Mouse (Mus musculus) yolk sac, embryonic 10.5 days (tissue): ENCODE data around the gene Pcnx3.

Source experiments
- DNase-seq: peaks from one replicate; pipeline ENCODE4 v3.0.0-alpha.2; 2017; ENCODE audit warnings: low spot score

The Pcnx3 gene

DNA sequence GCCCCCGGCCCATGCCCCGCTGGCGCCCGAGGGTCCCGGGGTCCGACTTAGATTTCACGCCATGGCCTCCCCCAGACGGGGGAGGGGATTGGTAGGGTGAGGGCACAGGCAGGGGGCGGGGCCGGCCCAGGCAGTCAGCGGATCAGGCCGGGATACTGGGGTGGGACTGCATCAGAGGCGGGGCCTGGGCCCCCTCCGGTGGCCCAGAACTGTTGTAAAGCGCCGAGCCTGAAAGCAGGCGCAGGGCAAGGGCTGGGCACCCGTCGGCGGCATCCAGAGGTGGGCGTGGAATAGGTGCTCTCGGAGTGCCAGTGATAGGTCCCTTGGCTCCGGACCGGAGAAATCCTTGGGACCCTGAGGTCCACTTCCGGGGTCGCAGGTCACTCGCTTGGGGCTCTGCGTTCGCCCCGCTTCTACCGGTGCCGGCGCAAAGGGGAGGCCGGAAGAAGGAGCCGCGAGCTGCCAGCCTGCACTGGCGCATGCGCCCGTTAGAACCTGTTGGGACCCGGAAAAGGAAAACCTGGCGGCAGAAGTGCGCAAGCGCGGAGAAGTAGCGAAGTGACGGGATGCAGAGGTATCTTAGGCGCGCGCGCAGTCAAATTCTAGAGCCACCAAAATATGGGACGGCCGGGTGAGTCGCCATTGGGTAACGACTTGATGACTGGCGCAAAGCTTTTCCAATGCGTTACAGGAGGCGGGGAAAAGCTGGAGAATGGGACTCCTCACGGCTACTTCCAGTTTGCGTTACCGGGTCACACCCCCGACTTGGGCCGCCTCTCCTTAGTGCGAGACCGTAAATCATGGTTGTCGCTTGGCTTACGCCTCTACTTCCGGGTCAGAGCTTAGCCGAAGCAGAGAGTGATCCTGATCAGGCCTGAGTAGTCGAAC, at the start of gene Pcnx3, which contains the start of gene Map3k11:
Pcnx3 (minus strand) TSS at position 709 of the 888 bp plus-strand sequence.
Map3k11 (plus strand) TSS at position 543 of the 888 bp plus-strand sequence.
- DNase-seq = peak; percentile 98

- no peak for DNase-seq
Observed at GRCm38 (mm10) chr19:5734325-5734724, 45.6 kb upstream of the Pcnx3 start.

GRCm38 (mm10) chr19:5731264-5731978, 42.7 kb upstream of the Pcnx3 start:
- DNase-seq = peak; percentile 93

- DNase-seq = no peak
Observed at GRCm38 (mm10) chr19:5730314-5731186, 41.8 kb upstream of the Pcnx3 start.

DNA sequence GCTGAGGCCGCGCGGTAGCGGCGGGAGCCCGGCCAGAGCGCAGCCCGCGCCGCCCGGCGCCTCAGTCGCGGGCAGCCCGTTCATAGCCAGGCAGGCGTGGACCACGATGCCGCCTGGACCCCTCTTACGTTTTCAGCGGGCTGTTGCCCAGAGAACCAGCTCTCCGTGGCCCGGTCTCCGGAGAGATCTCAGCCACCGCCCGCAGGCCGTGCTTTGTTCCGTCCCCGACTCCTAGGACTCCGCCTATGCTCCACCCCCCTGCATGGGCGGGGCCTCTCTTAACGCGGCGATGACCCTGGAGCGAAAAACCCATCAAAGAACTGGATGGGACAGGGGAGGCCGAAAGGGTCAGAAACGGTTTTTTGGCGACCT, 40.7 kb upstream of the Pcnx3 start, which contains the start of gene Fam89b:
Fam89b (minus strand) TSS at position 210 of the 372 bp plus-strand sequence.
- peak; percentile 84 for DNase-seq

DNA sequence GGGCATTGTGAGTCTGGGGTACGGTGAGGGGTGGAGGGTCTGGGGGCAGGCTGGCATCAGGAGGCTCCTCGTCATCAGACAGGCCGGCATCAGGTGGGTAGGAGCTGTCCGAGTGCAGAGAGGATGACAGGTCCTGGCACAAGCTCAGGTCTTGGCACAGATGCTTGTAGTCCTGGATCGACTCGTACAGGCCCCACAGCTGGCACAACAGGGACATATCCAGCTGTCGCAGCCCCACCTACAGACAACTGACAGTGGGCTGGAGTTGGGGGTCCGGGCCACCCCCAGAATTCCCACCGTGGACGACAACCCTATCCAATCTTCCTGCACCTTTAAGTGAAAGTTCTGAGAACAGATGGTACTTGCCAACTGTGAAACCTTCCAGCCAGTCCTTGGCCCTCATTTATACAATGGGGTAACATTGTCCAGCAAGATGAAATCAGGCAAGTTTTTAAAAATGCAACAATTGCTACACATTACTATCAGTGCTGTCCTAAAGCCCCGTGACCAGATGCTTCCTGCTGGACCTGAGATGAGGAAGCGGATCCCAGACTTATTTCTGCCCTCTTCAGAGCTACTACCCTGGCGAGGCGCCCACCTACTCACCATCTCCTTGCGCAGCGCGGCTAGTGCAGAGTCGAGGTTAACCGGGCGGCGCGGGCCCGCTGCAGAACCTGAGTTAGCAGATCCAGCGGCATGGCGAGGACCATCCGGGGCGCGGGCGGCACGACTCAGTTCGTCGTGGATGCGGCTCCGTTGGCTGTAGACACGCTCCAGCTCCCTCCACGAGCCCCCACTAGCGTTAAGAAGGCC, 40.1 kb upstream of the Pcnx3 start:
- peak; percentile 60 for DNase-seq

GRCm38 (mm10) chr19:5727701-5728100, 39.0 kb upstream of the Pcnx3 start:
- DNase-seq = peak; percentile 78

GRCm38 (mm10) chr19:5726961-5727578, 38.4 kb upstream of the Pcnx3 start:
- no peak for DNase-seq

DNA sequence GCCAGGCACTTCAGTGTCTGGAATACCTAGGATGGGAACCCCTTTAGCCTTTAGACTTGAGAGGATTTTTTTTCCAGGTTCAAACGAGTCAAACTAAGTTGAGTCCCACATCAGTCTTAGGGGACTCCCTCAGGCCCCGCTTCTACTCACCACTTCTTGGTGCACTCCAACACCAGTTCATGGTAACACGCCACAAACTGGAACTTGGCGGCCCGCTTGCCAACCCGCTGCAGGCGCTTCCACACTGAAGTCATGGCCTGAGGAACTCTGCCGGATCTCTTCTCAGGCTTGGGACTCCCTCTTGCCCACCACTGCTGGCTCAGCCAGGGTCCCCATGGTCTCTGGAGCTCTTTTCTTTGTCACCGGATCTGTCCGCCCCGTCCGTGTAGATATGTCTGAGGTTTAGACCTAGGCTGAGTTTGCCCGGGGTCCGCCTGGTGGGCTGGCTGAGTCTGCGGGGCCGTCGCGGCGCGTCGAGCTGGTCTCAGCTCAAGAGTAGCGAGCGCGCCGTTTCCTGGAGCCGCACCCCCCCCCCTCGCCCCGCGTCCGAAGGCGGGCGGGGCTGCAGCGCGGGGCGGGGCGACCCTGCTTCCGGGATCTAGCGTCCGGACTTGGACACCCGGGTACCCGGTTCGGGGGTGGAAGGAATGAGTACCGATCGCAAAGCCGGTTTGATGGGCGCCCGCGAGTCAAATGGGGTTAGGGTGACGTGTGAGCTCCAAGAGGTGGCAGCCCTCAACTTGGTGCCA, 37.2 kb upstream of the Pcnx3 start, which contains the start of gene Ehbp1l1:
Ehbp1l1 (minus strand) TSS at position 551 of the 749 bp plus-strand sequence.
- peak; percentile 69 for DNase-seq

GRCm38 (mm10) chr19:5725029-5725707, 36.5 kb upstream of the Pcnx3 start:
- DNase-seq = no peak

- peak; percentile 58 for DNase-seq
Observed at GRCm38 (mm10) chr19:5724549-5724941, 35.8 kb upstream of the Pcnx3 start.

DNA sequence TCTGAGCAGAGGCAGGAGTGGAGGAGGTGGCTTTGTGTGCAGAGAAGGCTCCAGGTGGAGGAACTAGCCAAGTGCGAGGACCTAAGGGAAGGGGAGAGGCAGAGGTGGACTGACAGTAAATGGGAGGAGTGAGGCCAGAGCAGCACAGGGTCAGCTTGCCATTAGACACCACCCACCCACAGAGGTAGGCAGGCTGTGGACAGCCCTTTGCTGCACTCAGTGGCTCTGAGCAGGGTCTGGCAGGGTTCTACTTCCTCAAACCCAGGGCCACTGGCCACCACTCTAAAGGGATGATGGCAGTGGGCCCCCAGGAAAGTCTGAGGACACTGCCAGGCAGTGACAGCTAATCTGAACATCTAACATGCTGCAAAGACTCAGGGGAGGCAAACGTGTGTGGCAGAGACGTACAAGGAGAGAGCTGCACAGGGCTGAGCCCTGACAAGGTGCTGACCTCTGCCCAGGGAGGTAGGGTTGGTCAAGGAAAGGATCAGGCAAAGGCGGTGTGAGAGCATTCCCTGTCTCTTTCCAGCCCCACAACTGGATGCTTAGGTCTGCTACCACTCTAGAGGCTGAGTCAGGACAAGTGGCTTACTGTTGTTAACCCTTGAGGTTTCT, 35.3 kb upstream of the Pcnx3 start:
- DNase-seq = no peak

DNA sequence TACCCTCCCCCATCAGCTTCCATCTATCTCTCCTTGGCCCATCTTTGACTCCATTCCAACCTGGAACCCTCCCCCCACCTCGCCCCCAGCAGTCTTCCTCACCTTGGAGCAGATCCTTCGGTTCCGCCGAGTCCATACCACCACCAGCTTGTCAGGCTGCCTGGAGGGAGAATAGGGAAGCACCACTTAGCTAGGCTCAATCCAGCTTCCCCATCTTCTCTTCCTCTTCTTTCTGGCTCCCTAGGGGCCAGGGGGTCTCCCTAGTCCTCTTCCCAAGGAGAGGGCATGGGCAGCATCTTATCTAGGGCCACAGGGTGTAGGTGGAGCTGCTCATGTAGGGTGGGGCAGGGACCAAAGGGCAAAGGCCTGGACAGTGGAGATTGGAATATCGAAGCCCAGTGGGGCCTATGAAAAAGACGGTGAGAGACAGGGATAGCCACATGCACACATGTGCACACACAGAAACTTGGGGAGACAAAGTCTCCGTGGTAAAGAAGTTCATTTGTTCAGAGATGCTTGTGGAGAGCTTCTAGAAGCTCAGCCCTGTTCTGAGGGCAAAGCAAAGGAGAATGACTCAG, 34.2 kb upstream of the Pcnx3 start:
- DNase-seq = no peak

DNA sequence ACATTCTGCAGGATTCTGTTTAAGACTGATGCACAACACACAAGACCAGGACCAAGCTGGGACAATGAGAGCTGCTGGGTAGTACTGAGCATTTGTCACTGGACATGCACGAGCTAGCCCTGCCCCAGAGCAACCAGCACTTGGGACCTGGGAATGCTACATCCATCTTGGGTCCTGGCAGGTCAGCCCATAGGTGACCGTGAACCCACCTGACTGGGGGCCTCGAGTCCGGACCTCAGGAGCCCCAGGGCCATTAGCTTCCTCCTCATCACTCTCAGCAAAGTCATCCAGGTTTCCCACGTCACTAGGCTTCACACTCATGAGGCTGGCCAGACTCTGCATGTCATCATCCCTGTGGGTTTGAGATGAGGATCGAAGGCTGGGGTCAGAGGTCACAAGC, 32.5 kb upstream of the Pcnx3 start:
- DNase-seq = no peak

DNA sequence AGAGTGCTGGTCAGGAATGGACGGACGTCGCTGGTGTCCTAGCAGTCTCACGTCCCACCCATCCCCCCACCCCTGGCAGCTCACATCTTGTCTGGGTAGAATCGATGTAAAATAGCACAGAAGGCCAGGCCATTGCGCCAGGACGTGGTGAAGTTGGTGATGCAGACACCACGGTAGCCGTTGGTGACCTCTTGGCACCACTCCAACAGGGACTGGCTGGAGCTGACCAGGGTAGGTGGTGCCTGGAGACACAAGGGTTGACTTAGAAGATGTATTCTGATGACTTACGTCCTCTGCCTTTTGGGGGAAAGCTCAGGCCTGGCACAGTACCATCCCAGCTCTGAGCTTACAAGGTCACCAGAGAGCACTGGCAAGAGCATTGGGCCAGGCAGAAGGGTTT, 28.2 kb upstream of the Pcnx3 start:
- DNase-seq = no peak

DNA sequence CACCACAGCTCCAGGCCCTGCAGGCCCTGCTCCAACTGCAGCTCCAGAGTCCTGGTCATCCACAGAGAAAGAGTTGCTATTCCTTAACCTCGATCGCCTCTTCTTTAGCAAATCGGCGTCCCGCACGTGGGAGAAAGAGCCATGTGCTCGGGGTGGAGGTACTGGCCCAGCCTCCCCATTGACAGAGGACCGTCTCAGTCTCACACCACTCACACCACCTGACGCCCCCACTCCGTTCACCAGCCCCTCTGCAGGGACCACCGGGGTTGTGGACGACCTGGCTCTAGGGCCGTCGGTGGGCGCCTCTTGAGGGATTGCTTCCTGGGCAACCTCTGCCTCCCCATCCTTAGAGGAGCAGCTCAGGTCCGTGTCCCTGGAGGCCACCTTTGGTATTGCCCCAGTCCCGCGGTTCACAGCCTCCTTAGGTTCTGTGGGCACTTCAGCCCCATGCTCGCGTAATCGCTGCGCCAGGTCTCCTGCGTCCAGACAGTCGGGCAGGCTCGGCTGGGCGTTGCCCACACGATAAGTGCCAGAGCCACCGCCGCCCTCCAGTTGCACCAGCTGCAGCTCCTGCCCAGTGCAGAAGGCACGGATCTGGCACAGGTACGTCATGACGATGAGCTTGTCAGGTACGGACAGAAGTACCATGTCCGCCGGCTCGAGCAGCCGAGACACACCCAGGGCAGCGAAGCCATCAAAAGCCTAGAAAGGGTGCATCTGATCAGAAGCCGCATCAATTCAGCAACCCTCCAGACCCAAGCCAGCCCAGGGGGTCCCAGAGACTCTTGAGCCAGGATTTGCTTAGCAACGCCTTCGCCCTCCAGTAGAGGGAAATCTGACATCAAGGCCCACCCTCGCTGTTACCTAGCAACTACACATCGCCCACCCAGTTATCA, 27.3 kb upstream of the Pcnx3 start:
- DNase-seq = no peak

DNA sequence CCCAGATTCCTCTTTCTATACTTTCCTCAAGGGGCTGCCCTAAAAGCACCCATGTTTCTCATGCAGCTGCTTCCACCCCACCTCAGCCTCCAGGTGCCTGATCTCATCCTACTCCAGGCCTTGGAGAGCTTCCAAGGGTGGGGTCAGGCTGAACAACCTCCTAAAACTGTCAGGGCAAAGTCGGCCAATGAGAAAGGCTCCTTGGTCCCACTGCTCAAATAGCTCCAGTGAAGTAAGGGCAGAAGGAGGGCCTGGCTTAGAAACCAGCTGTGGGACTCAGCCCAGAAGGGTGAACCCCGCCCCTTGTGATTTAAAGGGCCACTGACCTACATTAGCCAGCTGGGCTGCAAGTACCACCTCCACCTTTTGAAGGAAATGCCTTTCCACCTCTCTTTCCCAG, 25.0 kb upstream of the Pcnx3 start:
- DNase-seq = peak; percentile 36
